Comparison of ENCODE assay signal across 28 mouse cellular contexts in the genomic region with DNA sequence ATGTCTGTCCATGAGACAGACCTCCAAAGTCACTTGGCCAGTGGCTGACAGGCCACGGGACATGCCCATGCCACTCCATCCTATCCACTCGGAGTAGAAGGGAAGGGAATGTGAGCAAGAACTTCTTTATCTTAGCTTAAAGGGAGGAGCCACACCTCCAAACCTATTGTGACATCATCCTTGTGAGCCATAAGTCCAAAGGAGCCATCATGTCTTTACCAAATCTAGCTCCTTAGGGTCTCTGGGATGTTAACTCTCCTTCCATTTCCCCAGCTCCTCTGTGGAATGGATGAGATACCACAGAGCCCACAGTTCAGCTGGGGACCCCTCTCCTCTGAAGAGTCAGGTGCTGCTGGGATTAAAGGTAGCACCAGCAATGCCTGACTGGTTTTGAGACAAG. TPM values are rescaled to one million over a fixed set of nuclear protein-coding genes. Genes with fewer than 3 reads are reported as not detected.
DNase-seq lines count a peak whose midpoint lies in the region; ATAC-seq and TF ChIP-seq lines count a peak whose summit lies in the region.
"Had no signal": no experiment of that assay in that cellular context is flagged by ENCODE, and none has a peak within 500 bp of the region (broad histone marks: within the 10 kb centered on the region; RNA-seq: fewer than 3 reads in every experiment).

A gene (minus strand): TSS at position 101 of the 400 bp plus-strand sequence.

- peak within 1 kb of the TSS; percentile 60; the same call in 1 of the 2 replicates for H3K4me2 ChIP-seq in heart, embryonic 11.5 days
- H3K4me2 ChIP-seq in lung, embryonic 14.5 days: peak within 1 kb of the TSS; percentile 49; the same call in 1 of the 2 replicates
- peak within 1 kb of the TSS; percentile 47; the same call in 1 of the 2 replicates for H3K4me2 ChIP-seq in limb, embryonic 12.5 days

- H3K27me3 ChIP-seq in heart, embryonic 11.5 days (ENCODE audit: control insufficient read depth, insufficient read depth, low read length): no peaks in the 10 kb centered on the region
- H3K27me3 ChIP-seq in lung, embryonic 14.5 days (ENCODE audit: insufficient read depth, low read length): no peaks in the 10 kb centered on the region
- peaks cover 27% of the 10 kb centered on the region for H3K27me3 ChIP-seq in embryonic facial prominence, embryonic 10.5 days (replicated peaks; ENCODE audit: low read depth, poor library complexity, severe bottlenecking)
- peaks cover 44% of the 10 kb centered on the region for H3K27me3 ChIP-seq in limb, embryonic 12.5 days
- no peaks in the 10 kb centered on the region; the same call in 1 of the 2 replicates for H3K27me3 ChIP-seq in cerebellum, adult 2 months (ENCODE audit: control insufficient read depth, insufficient read depth, low read length)
- H3K27me3 ChIP-seq: heart, embryonic 13.5 days had no signal

- H3K27ac ChIP-seq in heart, embryonic 11.5 days (ENCODE audit: low read depth, low read length): no peak within 1 kb of the TSS
- no peak within 1 kb of the TSS for H3K27ac ChIP-seq in lung, embryonic 14.5 days (ENCODE audit: low read depth)
- H3K27ac ChIP-seq in embryonic facial prominence, embryonic 10.5 days (replicated peaks): peak within 1 kb of the TSS; percentile 76
- 0 out of 2 replicates have a peak within 1 kb of the TSS, but pooled peaks have one; percentile 69 for H3K27ac ChIP-seq in limb, embryonic 12.5 days
- no peak within 1 kb of the TSS for H3K27ac ChIP-seq in cerebellum, adult 2 months (ENCODE audit: insufficient read depth, low read length)
- H3K27ac ChIP-seq: hindbrain, embryonic 15.5 days; left cerebral cortex, adult 2 months had no signal

- ATAC-seq in heart, embryonic 11.5 days (replicated peaks; ENCODE audit: insufficient number of reproducible peaks, low FRiP score, low TSS enrichment): no peak
- ATAC-seq in lung, embryonic 14.5 days (ENCODE audit: insufficient read depth): no peak
- ATAC-seq in limb, embryonic 12.5 days (ENCODE audit: insufficient number of reproducible peaks, insufficient read depth, low FRiP score, low TSS enrichment, low read depth): no peak
- ATAC-seq: forebrain, embryonic 14.5 days had no signal

- no peak within 1 kb of the TSS for H3K4me3 ChIP-seq in heart, embryonic 11.5 days (ENCODE audit: low read depth, low read length)
- H3K4me3 ChIP-seq in lung, embryonic 14.5 days (ENCODE audit: low read depth, low read length): no peak within 1 kb of the TSS
- 0 out of 2 replicates have a peak within 1 kb of the TSS, but pooled peaks have one; percentile 45 for H3K4me3 ChIP-seq in embryonic facial prominence, embryonic 10.5 days
- H3K4me3 ChIP-seq in limb, embryonic 12.5 days (replicated peaks): no peak within 1 kb of the TSS
- no peak within 1 kb of the TSS for H3K4me3 ChIP-seq in cerebellum, adult 2 months (replicated peaks; ENCODE audit: insufficient read depth, low read depth, low read length)
- H3K4me3 ChIP-seq: hindbrain, embryonic 15.5 days; left cerebral cortex, adult 2 months had no signal

- H3K9me3 ChIP-seq in heart, embryonic 11.5 days (replicated peaks; ENCODE audit: control insufficient read depth, low read length): no peaks in the 10 kb centered on the region
- no peaks in the 10 kb centered on the region for H3K9me3 ChIP-seq in lung, embryonic 14.5 days (ENCODE audit: low read depth, low read length)
- H3K9me3 ChIP-seq in embryonic facial prominence, embryonic 10.5 days: no peaks in the 10 kb centered on the region
- H3K9me3 ChIP-seq in limb, embryonic 12.5 days: 0 out of 2 replicates have a peak, but pooled peaks cover 1% of the 10 kb centered on the region
- H3K9me3 ChIP-seq: embryonic facial prominence, embryonic 13.5 days; heart, embryonic 13.5 days; hindbrain, embryonic 15.5 days; liver, embryonic 13.5 days had no signal

- peaks cover 10% of the 10 kb centered on the region; the same call in 1 of the 2 replicates for H3K4me1 ChIP-seq in heart, embryonic 11.5 days (ENCODE audit: control insufficient read depth, insufficient read depth, low read length)
- peaks cover 20% of the 10 kb centered on the region; the same call in 1 of the 2 replicates for H3K4me1 ChIP-seq in lung, embryonic 14.5 days (ENCODE audit: insufficient read depth)
- H3K4me1 ChIP-seq in embryonic facial prominence, embryonic 10.5 days: peaks cover 48% of the 10 kb centered on the region
- H3K4me1 ChIP-seq in limb, embryonic 12.5 days (replicated peaks): peaks cover 34% of the 10 kb centered on the region
- H3K4me1 ChIP-seq in cerebellum, adult 2 months (ENCODE audit: control insufficient read depth, insufficient read depth, low read length): no peaks in the 10 kb centered on the region

- H3K36me3 ChIP-seq in heart, embryonic 11.5 days (ENCODE audit: control insufficient read depth, insufficient read depth, low read length): no peaks in the 10 kb centered on the region
- no peaks in the 10 kb centered on the region for H3K36me3 ChIP-seq in lung, embryonic 14.5 days (ENCODE audit: insufficient read depth)
- H3K36me3 ChIP-seq in embryonic facial prominence, embryonic 10.5 days (replicated peaks): no peaks in the 10 kb centered on the region
- H3K36me3 ChIP-seq in limb, embryonic 12.5 days: no peaks in the 10 kb centered on the region
- H3K36me3 ChIP-seq: embryonic facial prominence, embryonic 13.5 days; heart, embryonic 13.5 days; hindbrain, embryonic 15.5 days; liver, embryonic 13.5 days had no signal

- H3K9ac ChIP-seq in heart, embryonic 11.5 days (ENCODE audit: low read depth, low read length): no peak within 1 kb of the TSS
- no peak within 1 kb of the TSS for H3K9ac ChIP-seq in lung, embryonic 14.5 days
- no peak within 1 kb of the TSS for H3K9ac ChIP-seq in limb, embryonic 12.5 days (replicated peaks)
- H3K9ac ChIP-seq: embryonic facial prominence, embryonic 13.5 days; hindbrain, embryonic 15.5 days had no signal

- WGBS in heart, embryonic 11.5 days (ENCODE audit: insufficient replicate concordance): 83% methylated on average over 2 of the region's 2 CpGs
- 80% methylated on average over 2 of the region's 2 CpGs for WGBS in lung, embryonic 14.5 days
- WGBS in embryonic facial prominence, embryonic 10.5 days: 86% methylated on average over 2 of the region's 2 CpGs
- WGBS in limb, embryonic 12.5 days: 84% methylated on average over 2 of the region's 2 CpGs
- WGBS in cerebellum, adult 2 months: 98% methylated on average over 2 of the region's 2 CpGs

- TF ChIP-seq POLR2A in cerebellum, adult 2 months (IDR thresholded peaks at IDR 0.05; ENCODE audit: borderline replicate concordance, insufficient read depth, low read length): no peak

- DNase-seq in heart, postnatal 4 days: no peak
- no peak for DNase-seq in lung, embryonic 14.5 days
- no peak for DNase-seq in lung, postnatal 36 days
- DNase-seq in embryonic facial prominence, embryonic 10.5 days (ENCODE audit: low spot score): no peak
- DNase-seq in cerebellum, adult 2 months: no peak
- DNase-seq in cerebellum, postnatal 4 days (ENCODE audit: low spot score in 2 of 2): no peak
- DNase-seq: adrenal gland, postnatal 36 days; cerebellum, adult 9-11 months; heart, postnatal 14 days; left cerebral cortex, postnatal 4 days; liver, embryonic 13.5 days; thymus, postnatal 25 days had no signal

- no peak for TF ChIP-seq CTCF in lung, embryonic 14.5 days (IDR thresholded peaks at IDR 0.05; ENCODE audit: low read depth)
- no peak for TF ChIP-seq CTCF in cerebellum, adult 2 months (IDR thresholded peaks at IDR 0.05; ENCODE audit: borderline replicate concordance, insufficient read depth, low read depth, low read length)

RNA-seq across cellular contexts. Expression of the gene that starts here (rescaled TPM):
- not detected in 2 replicates for polyA plus RNA-seq in heart, embryonic 11.5 days (2014; fragmentation: Nextera tagmentation; extraction: Ambion mirVana)
- total RNA-seq in heart, postnatal 4 days (2021): not detected
- not detected in 2 replicates for polyA plus RNA-seq in lung, embryonic 14.5 days (2014; fragmentation: Nextera tagmentation; extraction: Ambion mirVana)
- not detected in 2 replicates for polyA plus RNA-seq in embryonic facial prominence, embryonic 10.5 days (2016; fragmentation: Nextera tagmentation; extraction: Ambion mirVana)
- not detected in 2 replicates for polyA plus RNA-seq in limb, embryonic 12.5 days (2016; fragmentation: Nextera tagmentation; extraction: Ambion mirVana)
- not detected in 2 replicates for polyA plus RNA-seq in cerebellum, adult 2 months (2012; rRNA removed)
- total RNA-seq: adrenal gland, postnatal 36 days; gastrocnemius, adult 8-10 months; granulocyte monocyte progenitor cell, adult 5-6 weeks; heart, postnatal 14 days; layer of hippocampus, postnatal 10 days; left cerebral cortex, adult 2 months; left cerebral cortex, postnatal 4 days; neutrophil, adult 5-6 weeks had no signal
- polyA plus RNA-seq: cortical plate, adult 2 months; embryonic facial prominence, embryonic 13.5 days; forebrain, embryonic 14.5 days; heart, embryonic 13.5 days; hindbrain, embryonic 15.5 days; intestine, embryonic 14.5 days; kidney, embryonic 16.5 days; liver, embryonic 13.5 days; lung, embryonic 16.5 days; midbrain, embryonic 11.5 days had no signal

Comparison
In these comparisons a context has a peak if more than half of its experiments do, and no peak if none do; other contexts are left out.
1. H3K27ac ChIP-seq: peak in embryonic facial prominence, embryonic 10.5 days (single experiment) and limb, embryonic 12.5 days (single experiment); none in heart, embryonic 11.5 days (single experiment), lung, embryonic 14.5 days (single experiment) and cerebellum, adult 2 months (single experiment).
2. Peak in every context shown above with its lines, with median percentiles within 50 percentile points of each other: H3K4me2 ChIP-seq.